Mouse (Mus musculus) ES-E14 (cell line): ENCODE results near the gene Cxadr.

Experiments
- HCFC1 ChIP-seq: IDR thresholded peaks from 2 replicates; pipeline ENCODE4 v1.6.1; 2012; ENCODE audit warnings: low read length, inconsistent platforms, borderline replicate concordance; ENCODE audit not compliant: insufficient read depth
- MAFK ChIP-seq: IDR thresholded peaks from 2 replicates; pipeline ENCODE4 v1.6.1; 2014; ENCODE audit warnings: mild to moderate bottlenecking, low read depth, low read length, inconsistent platforms; ENCODE audit not compliant: insufficient read depth
- ZC3H11A ChIP-seq: IDR thresholded peaks from 2 replicates; pipeline ENCODE4 v1.6.1; 2012; ENCODE audit warnings: low read depth, mild to moderate bottlenecking, inconsistent platforms, low read length, borderline replicate concordance
- ZNF384 ChIP-seq: IDR thresholded peaks from 2 replicates; pipeline ENCODE4 v1.6.1; 2012; ENCODE audit warnings: low read depth, low read length, inconsistent platforms

DNA sequence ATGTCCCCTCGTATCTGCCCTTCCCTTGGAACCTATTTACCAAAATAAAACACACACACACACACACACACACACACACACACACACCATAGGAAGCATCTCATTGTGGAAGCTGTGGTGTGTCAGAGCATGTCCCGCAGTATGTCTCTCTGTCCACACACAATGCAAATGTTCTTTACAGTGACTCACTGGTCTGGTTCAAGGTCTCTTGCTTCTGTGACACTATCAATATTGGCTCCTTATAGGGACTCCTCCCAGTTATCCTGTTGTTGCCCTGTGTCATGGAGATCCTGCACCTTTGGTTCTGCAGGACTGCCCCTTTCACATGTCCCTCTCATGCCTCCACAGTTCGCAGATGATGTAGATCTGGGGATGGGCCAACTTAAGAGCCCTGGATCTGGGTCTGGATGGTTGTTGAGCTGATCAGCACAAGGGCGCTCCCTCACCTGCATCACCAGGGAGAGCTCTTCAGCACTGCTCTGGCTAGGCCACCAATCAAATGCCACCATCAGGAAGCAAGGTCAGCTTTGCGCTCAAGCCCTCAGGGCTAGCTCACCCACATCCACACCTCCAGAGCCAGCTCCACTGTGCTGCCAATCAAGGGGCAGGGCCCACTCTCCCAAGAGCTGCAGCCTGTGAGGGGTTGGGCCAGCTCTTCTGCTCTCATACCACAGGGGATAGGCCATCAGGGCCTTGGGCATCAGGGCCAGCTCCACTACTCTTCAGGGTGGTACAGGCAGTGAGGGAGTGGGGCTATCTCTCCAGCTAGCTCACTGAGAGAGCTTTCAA, 21.0 kb upstream of the Cxadr start:
- no peak for TF ChIP-seq MAFK
- no peak for TF ChIP-seq ZC3H11A
- TF ChIP-seq ZNF384: no peak
- TF ChIP-seq HCFC1: no peak
